Mouse (Mus musculus) stomach, postnatal 0 days (tissue): ENCODE measurements around the gene Lyrm7.

ENCODE experiments used
- CTCF ChIP-seq: IDR thresholded peaks from 2 replicates; pipeline ENCODE4 v1.5.1; 2016; ENCODE audit warnings: antibody characterized with exemption, low read depth, mild to moderate bottlenecking, moderate library complexity
- EP300 ChIP-seq: optimal IDR thresholded peaks from 2 replicates; pipeline ENCODE3; 2016; ENCODE audit warnings: antibody characterized with exemption

GRCm38 (mm10) chr11:54815659-54816058 lies 45.1 kb downstream of the Lyrm7 start:
- TF ChIP-seq CTCF (no peak), EP300 (no peak)
